Mouse (Mus musculus): ENCODE measurements around the gene Comt. TPM values are rescaled to one million over a fixed set of nuclear protein-coding genes. Genes with fewer than 3 reads are reported as not detected.

Gene Comt
- polyA plus RNA-seq, 1 experiment from 2014 or later, result 60.3 TPM

GRCm38 (mm10) chr16:18459335-18459954 is 32.8 kb upstream of the Comt start:
- no peaks in the 10 kb centered on the region for H3K9me3 ChIP-seq (replicated peaks)
- H3K27ac ChIP-seq, result peak overlapping the region; percentile 66
- WGBS, result 10% methylated on average over 12 of the region's 12 CpGs
- peaks cover 7% of the 10 kb centered on the region; the same call in 1 of the 2 replicates for H3K36me3 ChIP-seq
- H3K27me3 ChIP-seq, result peaks cover 14% of the 10 kb centered on the region
- peak; percentile 36 for ATAC-seq (ENCODE audit: low FRiP score)
- H3K4me1 ChIP-seq, result peaks cover 17% of the 10 kb centered on the region
- peak overlapping the region; percentile 2; the same call in 1 of the 2 replicates for H3K4me3 ChIP-seq
- H3K9ac ChIP-seq, result peak overlapping the region; percentile 44
- H3K4me2 ChIP-seq (replicated peaks), result peak overlapping the region; percentile 39

GRCm38 (mm10) chr16:18458661-18459060 is 32.0 kb upstream of the Comt start:
- H3K4me1 ChIP-seq, result peaks cover 20% of the 10 kb centered on the region
- peaks cover 10% of the 10 kb centered on the region for H3K27me3 ChIP-seq
- H3K36me3 ChIP-seq, result peaks cover 7% of the 10 kb centered on the region; the same call in 1 of the 2 replicates
- H3K4me2 ChIP-seq (replicated peaks), result no peak overlapping the region
- no peaks in the 10 kb centered on the region for H3K9me3 ChIP-seq (replicated peaks)
- ATAC-seq (ENCODE audit: low FRiP score), result no peak
- H3K27ac ChIP-seq, result no peak overlapping the region
- no peak overlapping the region for H3K4me3 ChIP-seq
- H3K9ac ChIP-seq, result no peak overlapping the region

- Histone ChIP-seq H3K9ac (no peak overlapping the region), H3K4me3 (no peak overlapping the region), H3K27me3 (peaks cover 7% of the 10 kb centered on the region), H3K27ac (no peak overlapping the region), H3K4me2 (replicated peaks) (no peak overlapping the region), H3K4me1 (peaks cover 20% of the 10 kb centered on the region), H3K9me3 (replicated peaks) (no peaks in the 10 kb centered on the region), H3K36me3 (peaks cover 7% of the 10 kb centered on the region; the same call in 1 of the 2 replicates)
- WGBS, result 87% methylated on average over 6 of the region's 6 CpGs
- ATAC-seq (ENCODE audit: low FRiP score), result no peak
These were observed 28.8 kb upstream of the Comt start for GRCm38 (mm10) chr16:18455407-18455806.

GRCm38 (mm10) chr16:18453846-18454245 is 27.2 kb upstream of the Comt start:
- no peak for ATAC-seq (ENCODE audit: low FRiP score)
- H3K9me3 ChIP-seq (replicated peaks), result no peaks in the 10 kb centered on the region
- peaks cover 4% of the 10 kb centered on the region for H3K27me3 ChIP-seq
- H3K4me2 ChIP-seq (replicated peaks), result no peak overlapping the region
- H3K4me1 ChIP-seq, result peaks cover 4% of the 10 kb centered on the region
- H3K4me3 ChIP-seq, result no peak overlapping the region
- H3K9ac ChIP-seq, result no peak overlapping the region
- peaks cover 7% of the 10 kb centered on the region; the same call in 1 of the 2 replicates for H3K36me3 ChIP-seq
- WGBS, result 37% methylated on average over 5 of the region's 5 CpGs
- H3K27ac ChIP-seq, result no peak overlapping the region

GRCm38 (mm10) chr16:18452361-18452862 is 25.8 kb upstream of the Comt start:
- Histone ChIP-seq H3K4me1 (0 out of 2 replicates have a peak, but pooled peaks cover 3% of the 10 kb centered on the region), H3K36me3 (peaks cover 7% of the 10 kb centered on the region; the same call in 1 of the 2 replicates), H3K9ac (no peak overlapping the region), H3K4me2 (replicated peaks) (no peak overlapping the region), H3K9me3 (replicated peaks) (no peaks in the 10 kb centered on the region), H3K4me3 (no peak overlapping the region), H3K27ac (no peak overlapping the region), H3K27me3 (0 out of 2 replicates have a peak, but pooled peaks cover 3% of the 10 kb centered on the region)
- 85% methylated on average over 8 of the region's 8 CpGs for WGBS
- ATAC-seq (ENCODE audit: low FRiP score), result no peak

GRCm38 (mm10) chr16:18451486-18452181 is 25.0 kb upstream of the Comt start:
- ATAC-seq (ENCODE audit: low FRiP score), result no peak
- 0 out of 2 replicates have a peak, but pooled peaks cover 3% of the 10 kb centered on the region for H3K27me3 ChIP-seq
- WGBS, result 63% methylated on average over 9 of the region's 9 CpGs
- H3K27ac ChIP-seq, result no peak overlapping the region
- H3K4me1 ChIP-seq, result 0 out of 2 replicates have a peak, but pooled peaks cover 3% of the 10 kb centered on the region
- no peak overlapping the region for H3K4me2 ChIP-seq (replicated peaks)
- H3K9me3 ChIP-seq (replicated peaks), result no peaks in the 10 kb centered on the region
- H3K36me3 ChIP-seq, result peaks cover 2% of the 10 kb centered on the region; the same call in 1 of the 2 replicates
- H3K9ac ChIP-seq, result no peak overlapping the region
- no peak overlapping the region for H3K4me3 ChIP-seq

GRCm38 (mm10) chr16:18449005-18449404 is 22.4 kb upstream of the Comt start:
- no peak overlapping the region for H3K9ac ChIP-seq
- H3K36me3 ChIP-seq, result peaks cover 6% of the 10 kb centered on the region; the same call in 1 of the 2 replicates
- 98% methylated on average over 3 of the region's 4 CpGs for WGBS
- H3K4me3 ChIP-seq, result no peak overlapping the region
- no peak overlapping the region for H3K4me2 ChIP-seq (replicated peaks)
- no peaks in the 10 kb centered on the region for H3K9me3 ChIP-seq (replicated peaks)
- H3K27me3 ChIP-seq, result 0 out of 2 replicates have a peak, but pooled peaks cover 3% of the 10 kb centered on the region
- 0 out of 2 replicates have a peak, but pooled peaks cover 3% of the 10 kb centered on the region for H3K4me1 ChIP-seq
- H3K27ac ChIP-seq, result no peak overlapping the region
- ATAC-seq (ENCODE audit: low FRiP score), result no peak

- H3K4me1 ChIP-seq, result no peaks in the 10 kb centered on the region
- no peak overlapping the region for H3K9ac ChIP-seq
- H3K36me3 ChIP-seq, result peaks cover 6% of the 10 kb centered on the region; the same call in 1 of the 2 replicates
- 72% methylated on average over 6 of the region's 6 CpGs for WGBS
- ATAC-seq (ENCODE audit: low FRiP score), result no peak
- no peak overlapping the region for H3K4me2 ChIP-seq (replicated peaks)
- H3K4me3 ChIP-seq, result no peak overlapping the region
- H3K9me3 ChIP-seq (replicated peaks), result no peaks in the 10 kb centered on the region
- peak overlapping the region; percentile 18; the same call in 1 of the 2 replicates for H3K27ac ChIP-seq
- 0 out of 2 replicates have a peak, but pooled peaks cover 1% of the 10 kb centered on the region for H3K27me3 ChIP-seq
These were observed 21.5 kb upstream of the Comt start for GRCm38 (mm10) chr16:18448104-18448503.

- Histone ChIP-seq H3K4me2 (replicated peaks) (no peak overlapping the region), H3K36me3 (peaks cover 6% of the 10 kb centered on the region; the same call in 1 of the 2 replicates), H3K4me1 (no peaks in the 10 kb centered on the region), H3K27me3 (no peaks in the 10 kb centered on the region), H3K27ac (no peak overlapping the region), H3K9ac (no peak overlapping the region), H3K9me3 (replicated peaks) (no peaks in the 10 kb centered on the region), H3K4me3 (no peak overlapping the region)
- ATAC-seq (ENCODE audit: low FRiP score), result no peak
These were observed 20.6 kb upstream of the Comt start for GRCm38 (mm10) chr16:18447243-18447642.

GRCm38 (mm10) chr16:18443385-18443841 is 16.8 kb upstream of the Comt start:
- Histone ChIP-seq H3K4me2 (replicated peaks) (no peak overlapping the region), H3K9ac (no peak overlapping the region), H3K27ac (no peak overlapping the region), H3K9me3 (replicated peaks) (no peaks in the 10 kb centered on the region), H3K27me3 (no peaks in the 10 kb centered on the region), H3K4me3 (no peak overlapping the region), H3K4me1 (no peaks in the 10 kb centered on the region), H3K36me3 (peaks cover 15% of the 10 kb centered on the region)
- peak; percentile 86 for ATAC-seq (ENCODE audit: low FRiP score)
- 24% methylated on average over 8 of the region's 8 CpGs for WGBS

- no peak for ATAC-seq (ENCODE audit: low FRiP score)
- H3K4me3 ChIP-seq, result no peak overlapping the region
- WGBS, result 83% methylated on average over 5 of the region's 6 CpGs
- peaks cover 14% of the 10 kb centered on the region for H3K36me3 ChIP-seq
- no peaks in the 10 kb centered on the region for H3K27me3 ChIP-seq
- H3K4me1 ChIP-seq, result no peaks in the 10 kb centered on the region
- no peak overlapping the region for H3K4me2 ChIP-seq (replicated peaks)
- H3K9ac ChIP-seq, result no peak overlapping the region
- H3K9me3 ChIP-seq (replicated peaks), result no peaks in the 10 kb centered on the region
- no peak overlapping the region for H3K27ac ChIP-seq
These were observed 9.5 kb upstream of the Comt start for GRCm38 (mm10) chr16:18436128-18436527.

GRCm38 (mm10) chr16:18433341-18433920 is 6.8 kb upstream of the Comt start:
- Histone ChIP-seq H3K4me2 (replicated peaks) (no peak overlapping the region), H3K4me3 (no peak overlapping the region), H3K9ac (no peak overlapping the region), H3K36me3 (peaks cover 11% of the 10 kb centered on the region), H3K9me3 (replicated peaks) (no peaks in the 10 kb centered on the region), H3K4me1 (no peaks in the 10 kb centered on the region), H3K27ac (no peak overlapping the region), H3K27me3 (no peaks in the 10 kb centered on the region)
- ATAC-seq (ENCODE audit: low FRiP score), result no peak
- 95% methylated on average over 5 of the region's 5 CpGs for WGBS

Data from hindbrain, embryonic 12.5 days (tissue).